Mouse (Mus musculus) heart, postnatal 0 days (tissue): ENCODE data around the gene Tshz2. TPM values are rescaled to one million over a fixed set of nuclear protein-coding genes. Genes with fewer than 3 reads are reported as not detected.

ENCODE experiments used
- ATAC-seq: fragments of 200-750 bp; cut with Nextera tagmentation; 2 replicates; pipeline ENCODE4 v1.8.0; 2017; ENCODE audit warnings: low read depth, moderate number of reproducible peaks, moderate library complexity; ENCODE audit not compliant: insufficient read depth
- DNase-seq: peaks from one replicate; pipeline ENCODE4 v3.0.0-alpha.2; 2016; ENCODE audit warnings: low spot score
- H3K27ac ChIP-seq: fragments of 300-500 bp; sonication (generic); 2 replicates; pipeline ENCODE4 v1.5.1; 2014; ENCODE audit warnings: low read depth, mild to moderate bottlenecking
- H3K27me3 ChIP-seq: fragments of 300-500 bp; sonication (generic); 2 replicates; pipeline ENCODE4 v1.6.1; 2014; ENCODE audit warnings: low read length, mixed read lengths; ENCODE audit not compliant: control insufficient read depth, insufficient read depth
- H3K36me3 ChIP-seq: fragments of 300-500 bp; sonication (generic); replicated peaks from 2 replicates; pipeline ENCODE4 v1.6.1; 2014; ENCODE audit warnings: low read length, mixed read lengths; ENCODE audit not compliant: control insufficient read depth, insufficient read depth
- H3K4me1 ChIP-seq: fragments of 300-500 bp; sonication (generic); 2 replicates; pipeline ENCODE4 v1.6.1; 2014; ENCODE audit warnings: antibody characterized with exemption; ENCODE audit not compliant: control insufficient read depth, insufficient read depth
- H3K4me2 ChIP-seq: fragments of 300-500 bp; sonication (generic); 2 replicates; pipeline ENCODE4 v1.6.1; 2014; ENCODE audit warnings: low read depth, mild to moderate bottlenecking, low read length, moderate library complexity
- H3K4me3 ChIP-seq: fragments of 300-500 bp; sonication (generic); 2 replicates; pipeline ENCODE4 v1.5.1; 2014; ENCODE audit warnings: low read depth, low read length
- H3K9ac ChIP-seq: fragments of 300-500 bp; sonication (generic); replicated peaks from 2 replicates; pipeline ENCODE4 v1.6.1; 2014; ENCODE audit warnings: low read depth, low read length, mixed read lengths
- H3K9me3 ChIP-seq: fragments of 300-500 bp; sonication (generic); replicated peaks from 2 replicates; pipeline ENCODE4 v1.6.1; 2016; ENCODE audit warnings: low read length; ENCODE audit not compliant: control insufficient read depth
- CTCF ChIP-seq: IDR thresholded peaks from 2 replicates; pipeline ENCODE4 v1.5.1; 2016; ENCODE audit warnings: antibody characterized with exemption, control low read depth, low read depth
- EP300 ChIP-seq: IDR thresholded peaks from 2 replicates; pipeline ENCODE4 v1.6.1; 2016; ENCODE audit warnings: antibody characterized with exemption, low read depth
- WGBS: fragments of 180-500 bp; shearing (Covaris S2); extraction: QIAGEN DNeasy Blood & Tissue Kit; methylation state at CpG from one replicate; pipeline ENCODE4 v1.1.7; 2014; 5-methylcytosine and 5-hydroxymethylcytosine counted together
- polyA plus RNA-seq: library from polyadenylated mRNA; unstranded; fragments of >200 nt; fragmentation: Nextera tagmentation; extraction: Ambion mirVana; gene quantifications from 2 replicates; pipeline ENCODE4 v1.2.1, GENCODE M21; 2015
- total RNA-seq: library from RNA; depleted of rRNA; stranded (reverse); fragments of >200 nt; gene quantifications from 2 replicates; pipeline ENCODE4 v1.2.3, GENCODE M21; 2014; ENCODE audit warnings: low replicate concordance

The Tshz2 gene
- total and polyA plus RNA-seq, 2 experiments from 2014 or later = 2.8 to 7.8 TPM

DNA sequence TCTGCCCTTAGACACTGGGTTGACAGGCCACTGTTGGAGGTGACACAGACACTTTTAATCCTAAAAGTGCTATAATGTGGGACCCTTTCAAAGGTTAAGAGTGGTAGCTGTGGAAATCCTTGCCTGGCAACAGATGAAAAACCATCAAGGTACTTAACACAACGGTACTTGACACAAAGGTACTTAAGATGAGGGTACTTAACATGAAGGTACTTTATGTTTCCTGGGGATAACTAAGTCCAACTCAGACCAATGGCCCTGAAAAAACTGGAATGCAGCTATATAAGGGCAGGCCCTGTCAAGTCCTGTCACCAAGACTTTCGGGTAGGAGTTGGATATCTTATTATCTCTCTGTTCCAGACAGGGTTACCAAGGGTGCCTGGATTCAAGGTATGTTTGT is 320.2 kb downstream of the Tshz2 start:
- Histone ChIP-seq H3K27ac (no peak overlapping the region), H3K4me1 (no peaks in the 10 kb centered on the region; the same call in 1 of the 2 replicates), H3K36me3 (no peaks in the 10 kb centered on the region), H3K4me2 (no peak overlapping the region), H3K9me3 (no peaks in the 10 kb centered on the region), H3K27me3 (no peaks in the 10 kb centered on the region), H3K4me3 (no peak overlapping the region), H3K9ac (no peak overlapping the region)
- TF ChIP-seq CTCF = no peak
- DNase-seq (no peak), ATAC-seq (no peak)
- 75% methylated on average over 2 of the region's 2 CpGs for WGBS

GRCm38 (mm10) chr2:169958736-169959573 is 326.1 kb downstream of the Tshz2 start:
- Histone ChIP-seq H3K36me3 (no peaks in the 10 kb centered on the region), H3K9ac (no peak overlapping the region), H3K4me2 (no peak overlapping the region), H3K4me3 (no peak overlapping the region), H3K27ac (no peak overlapping the region), H3K27me3 (0 out of 2 replicates have a peak, but pooled peaks cover 2% of the 10 kb centered on the region), H3K9me3 (no peaks in the 10 kb centered on the region), H3K4me1 (no peaks in the 10 kb centered on the region; the same call in 1 of the 2 replicates)
- WGBS = 31% methylated on average over 17 of the region's 17 CpGs
- peak; percentile 13; the same call in 1 of the 2 replicates for TF ChIP-seq CTCF
- TF ChIP-seq EP300 = no peak
- no peak for ATAC-seq
- no peak for DNase-seq

DNA sequence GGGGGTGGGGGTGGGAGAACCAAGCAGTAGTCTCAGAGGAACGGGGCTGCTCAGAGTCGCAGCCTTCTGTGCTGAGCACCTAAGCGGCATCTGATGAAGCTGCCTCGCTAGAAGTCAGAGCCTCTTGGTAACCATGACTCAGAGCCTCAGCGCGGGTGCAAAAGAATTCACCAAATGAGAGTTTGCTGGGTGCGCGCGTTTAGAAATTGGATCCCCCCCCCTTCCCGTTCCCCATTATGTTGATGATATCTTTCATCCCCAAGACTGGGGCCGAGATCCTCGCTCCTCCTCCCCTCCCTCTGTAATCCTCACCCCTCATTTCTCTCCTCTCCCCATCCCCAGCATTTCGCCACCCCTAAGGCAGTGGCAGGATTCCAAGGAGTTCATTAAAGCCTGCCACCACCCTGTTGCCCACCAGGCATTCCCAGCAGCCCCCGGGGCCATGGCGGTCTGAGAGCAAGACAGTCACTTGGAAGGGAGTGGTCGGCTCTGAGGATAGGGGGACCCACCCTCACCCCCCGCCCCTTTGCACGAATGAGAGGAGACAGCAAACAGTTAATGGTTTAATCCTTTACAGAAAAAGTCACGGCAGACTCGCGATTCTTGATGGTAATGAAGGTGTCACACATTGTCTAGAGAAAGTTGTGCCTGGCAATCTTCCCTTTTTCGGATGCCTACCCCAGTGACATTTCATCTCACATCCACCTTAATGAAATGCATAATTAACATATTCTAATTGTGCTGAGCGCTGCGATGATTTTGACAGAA is 328.8 kb downstream of the Tshz2 start:
- no peaks in the 10 kb centered on the region for H3K9me3 ChIP-seq
- TF ChIP-seq CTCF = no peak
- TF ChIP-seq EP300 = no peak
- peak overlapping the region; percentile 47 for H3K4me2 ChIP-seq
- peak overlapping the region; percentile 10; the same call in 1 of the 2 replicates for H3K4me3 ChIP-seq
- no peak overlapping the region for H3K27ac ChIP-seq
- 0 out of 2 replicates have a peak, but pooled peaks cover 2% of the 10 kb centered on the region for H3K27me3 ChIP-seq
- H3K4me1 ChIP-seq = no peaks in the 10 kb centered on the region; the same call in 1 of the 2 replicates
- WGBS = 31% methylated on average over 24 of the region's 24 CpGs
- no peak overlapping the region for H3K9ac ChIP-seq
- H3K36me3 ChIP-seq = no peaks in the 10 kb centered on the region
- DNase-seq = no peak
- ATAC-seq = no peak

GRCm38 (mm10) chr2:169962231-169962600 is 329.4 kb downstream of the Tshz2 start:
- WGBS = 32% methylated on average over 8 of the region's 8 CpGs
- H3K4me3 ChIP-seq = no peak overlapping the region
- no peaks in the 10 kb centered on the region; the same call in 1 of the 2 replicates for H3K4me1 ChIP-seq
- 0 out of 2 replicates have a peak, but pooled peaks cover 2% of the 10 kb centered on the region for H3K27me3 ChIP-seq
- TF ChIP-seq EP300 (no peak), CTCF (no peak)
- DNase-seq = no peak
- H3K9me3 ChIP-seq = no peaks in the 10 kb centered on the region
- H3K36me3 ChIP-seq = no peaks in the 10 kb centered on the region
- H3K9ac ChIP-seq = no peak overlapping the region
- no peak for ATAC-seq
- H3K27ac ChIP-seq = no peak overlapping the region
- peak overlapping the region; percentile 47 for H3K4me2 ChIP-seq

DNA sequence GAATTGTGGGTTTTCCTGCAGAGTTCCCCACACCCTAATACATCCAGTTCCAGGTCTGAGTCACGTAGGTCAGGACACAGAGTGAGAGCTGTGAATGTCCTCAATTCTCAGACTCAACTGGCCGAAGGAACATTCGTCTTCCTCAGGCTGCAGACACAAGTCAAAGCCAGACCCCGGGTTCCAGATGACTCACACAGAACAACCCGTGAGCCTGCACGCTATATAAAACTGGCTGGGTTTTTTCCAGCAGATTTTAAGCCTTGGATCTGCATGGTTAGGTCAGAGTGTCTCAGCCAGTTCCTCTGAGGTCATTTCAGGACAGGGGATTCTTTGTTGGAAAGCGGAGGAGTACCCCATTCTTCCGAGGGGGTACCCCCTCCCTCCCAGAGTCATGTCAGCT is 330.0 kb downstream of the Tshz2 start:
- Histone ChIP-seq H3K27ac (no peak overlapping the region), H3K9me3 (no peaks in the 10 kb centered on the region), H3K9ac (no peak overlapping the region), H3K4me2 (no peak overlapping the region), H3K4me1 (no peaks in the 10 kb centered on the region; the same call in 1 of the 2 replicates), H3K27me3 (0 out of 2 replicates have a peak, but pooled peaks cover 2% of the 10 kb centered on the region), H3K4me3 (no peak overlapping the region), H3K36me3 (no peaks in the 10 kb centered on the region)
- no peak for DNase-seq
- ATAC-seq = no peak
- WGBS = 65% methylated on average over 8 of the region's 8 CpGs
- TF ChIP-seq EP300 (no peak), CTCF (no peak)
